Mouse (Mus musculus) MEL (cell line): ENCODE results near the gene Tmsb4x.

Source experiments
- CTCF ChIP-seq, 3 experiments: IDR thresholded peaks in 2 of 3; conservative IDR thresholded peaks in 1 of 3; 2 replicates each; pipeline ENCODE4 v1.5.1; 2011 to 2012; ENCODE audit warnings: low read length in 3 of 3, low read depth in 2 of 3, mild to moderate bottlenecking in 2 of 3, improper control_type of control experiment in 1 of 3, inconsistent platforms in 1 of 3, mixed read lengths in 1 of 3, moderate library complexity in 1 of 3; ENCODE audit not compliant: control insufficient read depth in 1 of 3, insufficient read depth in 1 of 3, poor library complexity in 1 of 3, severe bottlenecking in 1 of 3
- E2F4 ChIP-seq: IDR thresholded peaks from 2 replicates; pipeline ENCODE4 v1.6.1; 2011; ENCODE audit warnings: low read depth, low read length, improper control_type of control experiment, borderline replicate concordance
- EP300 ChIP-seq, 2 experiments: IDR thresholded peaks; 2 replicates each; pipeline ENCODE4 v1.6.1; 2011; ENCODE audit warnings: improper control_type of control experiment in 2 of 2, low read length in 2 of 2, low read depth in 1 of 2, mild to moderate bottlenecking in 1 of 2
- MAX ChIP-seq: IDR thresholded peaks from 2 replicates; pipeline ENCODE4 v1.6.1; 2011; ENCODE audit warnings: low read length, improper control_type of control experiment
- MYB ChIP-seq: IDR thresholded peaks from 2 replicates; pipeline ENCODE4 v1.6.1; 2011; ENCODE audit warnings: mild to moderate bottlenecking, low read depth, low read length, improper control_type of control experiment
- POLR2A ChIP-seq, 2 experiments: IDR thresholded peaks; 2 replicates each; pipeline ENCODE4 v1.6.1; 2011 to 2012; ENCODE audit warnings: low read length in 2 of 2, mild to moderate bottlenecking in 2 of 2, control low read depth in 1 of 2, improper control_type of control experiment in 1 of 2, low read depth in 1 of 2, moderate library complexity in 1 of 2; ENCODE audit not compliant: control insufficient read depth in 1 of 2, insufficient read depth in 1 of 2, poor library complexity in 1 of 2
- POLR2AphosphoS5 ChIP-seq: IDR thresholded peaks from 2 replicates; pipeline ENCODE4 v1.6.1; 2012; ENCODE audit warnings: low read depth, borderline replicate concordance, mild to moderate bottlenecking, inconsistent platforms, low read length, moderate library complexity, mixed read lengths
- RCOR1 ChIP-seq: IDR thresholded peaks from 2 replicates; pipeline ENCODE4 v1.6.1; 2012; ENCODE audit warnings: low read depth, mild to moderate bottlenecking, inconsistent platforms, low read length, improper control_type of control experiment
- TAL1 ChIP-seq: IDR thresholded peaks from 2 replicates; pipeline ENCODE4 v1.6.1; 2012; ENCODE audit warnings: mild to moderate bottlenecking, inconsistent platforms, low read length, moderate library complexity, mixed read lengths
- TCF12 ChIP-seq: IDR thresholded peaks from 2 replicates; pipeline ENCODE4 v1.6.1; 2014; ENCODE audit warnings: low read depth, mild to moderate bottlenecking, inconsistent platforms, low read length, improper control_type of control experiment, moderate library complexity
- ZC3H11A ChIP-seq: IDR thresholded peaks from 2 replicates; pipeline ENCODE4 v1.6.1; 2012; ENCODE audit warnings: low read depth, mild to moderate bottlenecking, inconsistent platforms, low read length, improper control_type of control experiment
- ZMIZ1 ChIP-seq: IDR thresholded peaks from 2 replicates; pipeline ENCODE4 v1.6.1; 2012; ENCODE audit warnings: low read depth, mild to moderate bottlenecking, inconsistent platforms, low read length, improper control_type of control experiment, moderate library complexity

GRCm38 (mm10) chrX:167209828-167210227 is 713 bp upstream of the Tmsb4x start:
- TF ChIP-seq CTCF (IDR thresholded peaks at IDR 0.05 in 2 of 3, conservative IDR thresholded peaks at IDR 0.05 in 1 of 3; ENCODE audit: control insufficient read depth in 1 of 3, insufficient read depth in 1 of 3, low read depth in 2 of 3, low read length in 3 of 3, poor library complexity in 1 of 3, severe bottlenecking in 1 of 3) (no peak), EP300 (IDR thresholded peaks at IDR 0.05; ENCODE audit: low read depth in 1 of 2, low read length in 2 of 2) (no peak), ZC3H11A (no peak), TCF12 (no peak), POLR2A (IDR thresholded peaks at IDR 0.05; ENCODE audit: control insufficient read depth in 1 of 2, insufficient read depth in 1 of 2, low read depth in 1 of 2, low read length in 2 of 2, poor library complexity in 1 of 2) (no peak), MAX (no peak), RCOR1 (no peak), ZMIZ1 (no peak), MYB (no peak), TAL1 (no peak), POLR2AphosphoS5 (no peak), E2F4 (no peak)
